Mouse (Mus musculus) heart, postnatal 0 days (tissue): ENCODE measurements at regions not wholly inside any gene's neighbourhood (a gene's known extent, or its start where the extent isn't known, plus 50 kb on each side); places are given as distances from the start of the nearest gene placed in this dataset.

ENCODE experiments used
- CTCF ChIP-seq: IDR thresholded peaks from 2 replicates; pipeline ENCODE4 v1.5.1; 2016; ENCODE audit warnings: antibody characterized with exemption, control low read depth, low read depth
- EP300 ChIP-seq: IDR thresholded peaks from 2 replicates; pipeline ENCODE4 v1.6.1; 2016; ENCODE audit warnings: antibody characterized with exemption, low read depth

DNA sequence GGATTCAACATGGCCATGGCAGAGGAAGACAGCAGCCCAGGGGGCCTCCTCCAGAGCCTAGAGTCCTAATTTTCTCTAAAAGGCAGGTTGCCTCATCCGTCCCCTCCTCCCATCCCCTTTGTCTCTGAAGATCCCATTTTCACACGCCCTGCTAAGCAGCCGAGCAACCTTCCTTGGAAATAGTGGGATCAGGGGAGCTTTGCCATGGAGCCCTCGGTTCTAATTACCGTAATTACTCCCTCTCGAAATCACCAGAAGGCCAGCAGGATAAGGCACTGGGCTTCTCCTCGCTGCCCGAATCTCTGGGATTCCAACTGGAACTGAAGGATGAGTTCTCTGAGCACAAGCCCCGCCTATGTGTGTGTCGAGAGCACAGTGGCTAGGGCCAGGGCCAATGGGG, 63.5 kb upstream of the Irx3 start:
- TF ChIP-seq CTCF (no peak), EP300 (no peak)
